Mouse (Mus musculus): ENCODE data around the gene Vps37b. TPM values are rescaled to one million over a fixed set of nuclear protein-coding genes. Genes with fewer than 3 reads are reported as not detected.
"Not testable (repeated sequence)": the region's sequence is repeated elsewhere in the genome, so short reads cannot be mapped to it uniquely, and the experiment has no call there.

Gene Vps37b
- total RNA-seq (2021) = 10 to 100 TPM; 38.0 to 46.7 TPM

GRCm38 (mm10) chr5:124032001-124032508, at the start of gene Vps37b:
Gene Vps37b, minus strand, starts transcription at chr5:124032270.
- intact Hi-C loops (cut with DNase I) = no loop called here
- DNase-seq = peak; percentile 91 to 95

GRCm38 (mm10) chr5:124079880-124080279, 47.8 kb upstream of the Vps37b start:
- intact Hi-C loops (cut with DNase I) = loop anchor here (5.0 to 10.0 kb wide), 2 partner anchors 38 to 255 kb away; no protein-coding TSS in a partner anchor
- no peak for DNase-seq

GRCm38 (mm10) chr5:124078794-124079416, 46.8 kb upstream of the Vps37b start:
- DNase-seq = peak; percentile 47 to 58
- intact Hi-C loops (cut with DNase I) = loop anchor here (5.0 kb wide), 1 partner anchor 37 kb away; no protein-coding TSS in a partner anchor

- intact Hi-C loops (cut with DNase I) = loop anchor here (5.0 kb wide), 1 partner anchor 36 kb away; no protein-coding TSS in a partner anchor
Measured at GRCm38 (mm10) chr5:124077856-124078460, 45.9 kb upstream of the Vps37b start.

GRCm38 (mm10) chr5:124077241-124077640, 45.2 kb upstream of the Vps37b start:
- intact Hi-C loops (cut with DNase I) = loop anchor here (5.0 kb wide), 1 partner anchor 35 kb away; no protein-coding TSS in a partner anchor

More at GRCm38 (mm10) chr5:124077856-124078460, 45.9 kb upstream of the Vps37b start:
- no peak for DNase-seq

GRCm38 (mm10) chr5:124076559-124076958, 44.5 kb upstream of the Vps37b start:
- DNase-seq = no peak

More at GRCm38 (mm10) chr5:124077241-124077640, 45.2 kb upstream of the Vps37b start:
- no peak for DNase-seq

GRCm38 (mm10) chr5:124075716-124076115, 43.6 kb upstream of the Vps37b start:
- intact Hi-C loops (cut with DNase I) = loop anchor here (5.0 kb wide), 1 partner anchor 33 kb away; no protein-coding TSS in a partner anchor

More at GRCm38 (mm10) chr5:124076559-124076958, 44.5 kb upstream of the Vps37b start:
- intact Hi-C loops (cut with DNase I) = loop anchor here (5.0 kb wide), 1 partner anchor 34 kb away; no protein-coding TSS in a partner anchor

GRCm38 (mm10) chr5:124074845-124075307, 42.8 kb upstream of the Vps37b start:
- intact Hi-C loops (cut with DNase I) = loop anchor here (5.0 kb wide), 1 partner anchor 33 kb away; no protein-coding TSS in a partner anchor
- DNase-seq = peak in 1 of 2 experiments; percentile 31

More at GRCm38 (mm10) chr5:124075716-124076115, 43.6 kb upstream of the Vps37b start:
- no peak for DNase-seq

GRCm38 (mm10) chr5:124073682-124074081, 41.6 kb upstream of the Vps37b start:
- intact Hi-C loops (cut with DNase I) = no loop called here
- peak in 1 of 2 experiments; percentile 43 for DNase-seq

- intact Hi-C loops (cut with DNase I) = no loop called here
- no peak for DNase-seq
Measured at GRCm38 (mm10) chr5:124069657-124070056, 37.6 kb upstream of the Vps37b start.

- intact Hi-C loops (cut with DNase I) = no loop called here
- peak in 1 of 2 experiments; percentile 43 for DNase-seq
Measured at GRCm38 (mm10) chr5:124062037-124062824, 30.2 kb upstream of the Vps37b start.

GRCm38 (mm10) chr5:124059677-124060076, 27.6 kb upstream of the Vps37b start:
- peak; percentile 47 to 50 for DNase-seq
- intact Hi-C loops (cut with DNase I) = no loop called here

- no peak for DNase-seq
- intact Hi-C loops (cut with DNase I) = no loop called here
Measured at GRCm38 (mm10) chr5:124058749-124059148, 26.7 kb upstream of the Vps37b start.

- no peak for DNase-seq
- intact Hi-C loops (cut with DNase I) = no loop called here
Measured at GRCm38 (mm10) chr5:124056956-124057355, 24.9 kb upstream of the Vps37b start.

GRCm38 (mm10) chr5:124056219-124056618, 24.1 kb upstream of the Vps37b start:
- intact Hi-C loops (cut with DNase I) = no loop called here
- DNase-seq = no peak

GRCm38 (mm10) chr5:124052641-124053040, 20.6 kb upstream of the Vps37b start:
- intact Hi-C loops (cut with DNase I); DNase-seq: not testable (repeated sequence)

- no peak for DNase-seq
- intact Hi-C loops (cut with DNase I) = no loop called here
Measured at GRCm38 (mm10) chr5:124051899-124052491, 19.9 kb upstream of the Vps37b start.

- peak; percentile 48 to 52 for DNase-seq
Measured at GRCm38 (mm10) chr5:124050095-124051050, 18.3 kb upstream of the Vps37b start.

More at GRCm38 (mm10) chr5:124050095-124051050, 18.3 kb upstream of the Vps37b start:
- intact Hi-C loops (cut with DNase I) = no loop called here

All from heart, postnatal 10 days (tissue).